Mouse (Mus musculus) liver, embryonic 11.5 days (tissue): Measurements from ENCODE around the gene Abi3. TPM values are rescaled to one million over a fixed set of nuclear protein-coding genes. Genes with fewer than 3 reads are reported as not detected.

ENCODE experiments used
- ATAC-seq: fragments of 200-750 bp; cut with Nextera tagmentation; replicated peaks from 2 replicates; pipeline ENCODE4 v1.8.0; 2017; ENCODE audit warnings: moderate number of reproducible peaks, mild to moderate bottlenecking, moderate TSS enrichment, moderate library complexity; ENCODE audit not compliant: low FRiP score
- DNase-seq: peaks from one replicate; pipeline ENCODE4 v3.0.0-alpha.2; 2017; ENCODE audit warnings: low spot score
- H3K27ac ChIP-seq: fragments of 300-500 bp; sonication (generic); 2 replicates; pipeline ENCODE4 v1.5.1; 2014; ENCODE audit warnings: mild to moderate bottlenecking, low read depth, low read length, control low read depth
- H3K27me3 ChIP-seq: fragments of 300-500 bp; sonication (generic); replicated peaks from 2 replicates; pipeline ENCODE4 v1.6.1; 2014; ENCODE audit warnings: low read length, mixed read lengths; ENCODE audit not compliant: control insufficient read depth, insufficient read depth
- H3K36me3 ChIP-seq: fragments of 300-500 bp; sonication (generic); 2 replicates; pipeline ENCODE4 v1.6.1; 2014; ENCODE audit warnings: mild to moderate bottlenecking, low read length, moderate library complexity, mixed read lengths; ENCODE audit not compliant: control insufficient read depth, insufficient read depth
- H3K4me1 ChIP-seq: fragments of 300-500 bp; sonication (generic); replicated peaks from 2 replicates; pipeline ENCODE4 v1.6.1; 2014; ENCODE audit warnings: low read length, mixed read lengths; ENCODE audit not compliant: control insufficient read depth, insufficient read depth
- H3K4me2 ChIP-seq: fragments of 300-500 bp; sonication (generic); 2 replicates; pipeline ENCODE4 v1.6.1; 2014; ENCODE audit warnings: mild to moderate bottlenecking, control low read depth, moderate library complexity
- H3K4me3 ChIP-seq: fragments of 300-500 bp; sonication (generic); 2 replicates; pipeline ENCODE4 v1.5.1; 2014; ENCODE audit warnings: low read depth, low read length, control low read depth
- H3K9ac ChIP-seq: fragments of 300-500 bp; sonication (generic); 2 replicates; pipeline ENCODE4 v1.6.1; 2014; ENCODE audit warnings: low read depth, low read length, control low read depth
- H3K9me3 ChIP-seq: fragments of 300-500 bp; sonication (generic); 2 replicates; pipeline ENCODE4 v1.6.1; 2016; ENCODE audit warnings: low read length, inconsistent platforms, mixed read lengths; ENCODE audit not compliant: control insufficient read depth
- WGBS: fragments of 180-500 bp; shearing (Covaris S2); extraction: QIAGEN DNeasy Blood & Tissue Kit; methylation state at CpG from one replicate; pipeline ENCODE4 v1.1.7; 2014; 5-methylcytosine and 5-hydroxymethylcytosine counted together
- polyA plus RNA-seq: library from polyadenylated mRNA; unstranded; fragments of >200 nt; fragmentation: Nextera tagmentation; extraction: Ambion mirVana; gene quantifications from 2 replicates; pipeline ENCODE4 v1.2.1, GENCODE M21; 2014

Gene Abi3
- polyA plus RNA-seq, 1 experiment from 2014 or later: 6.4 TPM

- no peak overlapping the region for H3K27ac ChIP-seq
- H3K4me1 ChIP-seq: peaks cover 26% of the 10 kb centered on the region
- 56% methylated on average over 7 of the region's 7 CpGs for WGBS
- ATAC-seq: no peak
- peaks cover 6% of the 10 kb centered on the region for H3K9me3 ChIP-seq
- no peak overlapping the region for H3K9ac ChIP-seq
- no peak for DNase-seq
- no peaks in the 10 kb centered on the region for H3K36me3 ChIP-seq
- H3K27me3 ChIP-seq: no peaks in the 10 kb centered on the region
- H3K4me3 ChIP-seq: no peak overlapping the region
- no peak overlapping the region for H3K4me2 ChIP-seq
Measured at GRCm38 (mm10) chr11:95810828-95811227, 31.4 kb downstream of the Abi3 start.

- Histone ChIP-seq H3K36me3 (no peaks in the 10 kb centered on the region), H3K4me3 (no peak overlapping the region), H3K27me3 (no peaks in the 10 kb centered on the region), H3K27ac (peak overlapping the region; percentile 97), H3K9me3 (peaks cover 6% of the 10 kb centered on the region), H3K4me2 (no peak overlapping the region; the same call in 1 of the 2 replicates), H3K9ac (peak overlapping the region; percentile 65; the same call in 1 of the 2 replicates), H3K4me1 (peaks cover 35% of the 10 kb centered on the region)
- DNase-seq: no peak
- WGBS: 53% methylated on average over 5 of the region's 5 CpGs
- ATAC-seq: no peak
Measured at GRCm38 (mm10) chr11:95809603-95810002, 32.7 kb downstream of the Abi3 start.

- no peaks in the 10 kb centered on the region for H3K36me3 ChIP-seq
- peak overlapping the region; percentile 54 for H3K4me2 ChIP-seq
- peaks cover 6% of the 10 kb centered on the region for H3K9me3 ChIP-seq
- WGBS: 29% methylated on average over 5 of the region's 5 CpGs
- peaks cover 35% of the 10 kb centered on the region for H3K4me1 ChIP-seq
- no peak overlapping the region for H3K4me3 ChIP-seq
- DNase-seq (no peak), ATAC-seq (peak; percentile 97)
- no peaks in the 10 kb centered on the region for H3K27me3 ChIP-seq
- H3K9ac ChIP-seq: peak overlapping the region; percentile 65
- peak overlapping the region; percentile 97 for H3K27ac ChIP-seq
Measured at GRCm38 (mm10) chr11:95808448-95809011, 33.7 kb downstream of the Abi3 start.

GRCm38 (mm10) chr11:95807884-95808283 is 34.4 kb downstream of the Abi3 start:
- 92% methylated on average over 5 of the region's 5 CpGs for WGBS

GRCm38 (mm10) chr11:95805527-95805926 is 36.7 kb downstream of the Abi3 start:
- Histone ChIP-seq H3K9ac (0 out of 2 replicates have a peak overlapping the region, but pooled peaks have one; percentile 0), H3K27ac (peak overlapping the region; percentile 54; the same call in 1 of the 2 replicates), H3K36me3 (no peaks in the 10 kb centered on the region), H3K4me1 (peaks cover 38% of the 10 kb centered on the region), H3K9me3 (peaks cover 6% of the 10 kb centered on the region), H3K27me3 (no peaks in the 10 kb centered on the region), H3K4me3 (no peak overlapping the region), H3K4me2 (peak overlapping the region; percentile 12)
- 18% methylated on average over 3 of the region's 3 CpGs for WGBS
- peak; percentile 53 for ATAC-seq
- DNase-seq: no peak

More at GRCm38 (mm10) chr11:95807884-95808283, 34.4 kb downstream of the Abi3 start:
- peak overlapping the region; percentile 55 for H3K9ac ChIP-seq
- H3K27ac ChIP-seq: peak overlapping the region; percentile 97
- H3K27me3 ChIP-seq: no peaks in the 10 kb centered on the region
- H3K4me2 ChIP-seq: peak overlapping the region; percentile 52
- peaks cover 35% of the 10 kb centered on the region for H3K4me1 ChIP-seq
- DNase-seq: no peak
- no peak overlapping the region for H3K4me3 ChIP-seq
- no peaks in the 10 kb centered on the region for H3K36me3 ChIP-seq
- H3K9me3 ChIP-seq: peaks cover 6% of the 10 kb centered on the region
- ATAC-seq: no peak

- DNase-seq (no peak), ATAC-seq (no peak)
- no peaks in the 10 kb centered on the region for H3K27me3 ChIP-seq
- no peaks in the 10 kb centered on the region for H3K36me3 ChIP-seq
- peak overlapping the region; percentile 34; the same call in 1 of the 2 replicates for H3K27ac ChIP-seq
- H3K4me3 ChIP-seq: no peak overlapping the region
- no peak overlapping the region for H3K9ac ChIP-seq
- WGBS: 56% methylated on average over 5 of the region's 5 CpGs
- peaks cover 40% of the 10 kb centered on the region for H3K4me1 ChIP-seq
- peaks cover 6% of the 10 kb centered on the region for H3K9me3 ChIP-seq
- H3K4me2 ChIP-seq: peak overlapping the region; percentile 12; the same call in 1 of the 2 replicates
Measured at GRCm38 (mm10) chr11:95805010-95805409, 37.3 kb downstream of the Abi3 start.

- no peak for DNase-seq
- H3K36me3 ChIP-seq: no peaks in the 10 kb centered on the region
- no peak overlapping the region for H3K27ac ChIP-seq
- H3K9ac ChIP-seq: no peak overlapping the region
- no peaks in the 10 kb centered on the region for H3K9me3 ChIP-seq
- no peak for ATAC-seq
- H3K4me3 ChIP-seq: no peak overlapping the region
- WGBS: 52% methylated on average over 5 of the region's 5 CpGs
- peaks cover 24% of the 10 kb centered on the region for H3K4me1 ChIP-seq
- peaks cover 26% of the 10 kb centered on the region for H3K27me3 ChIP-seq
- no peak overlapping the region for H3K4me2 ChIP-seq
Measured at GRCm38 (mm10) chr11:95795582-95795981, 46.7 kb downstream of the Abi3 start.

GRCm38 (mm10) chr11:95794201-95794600 is 48.1 kb downstream of the Abi3 start:
- Histone ChIP-seq H3K4me1 (peaks cover 17% of the 10 kb centered on the region), H3K4me3 (no peak overlapping the region), H3K9ac (no peak overlapping the region), H3K27ac (no peak overlapping the region), H3K27me3 (peaks cover 26% of the 10 kb centered on the region), H3K9me3 (no peaks in the 10 kb centered on the region), H3K4me2 (no peak overlapping the region), H3K36me3 (no peaks in the 10 kb centered on the region)
- ATAC-seq: no peak
- DNase-seq: no peak
- WGBS: 74% methylated on average over 5 of the region's 5 CpGs

- WGBS: 70% methylated on average over 8 of the region's 8 CpGs
- Histone ChIP-seq H3K4me1 (peaks cover 17% of the 10 kb centered on the region), H3K36me3 (no peaks in the 10 kb centered on the region), H3K9me3 (no peaks in the 10 kb centered on the region), H3K4me2 (peak overlapping the region; percentile 20), H3K9ac (peak overlapping the region; percentile 5; the same call in 1 of the 2 replicates), H3K27me3 (peaks cover 21% of the 10 kb centered on the region), H3K27ac (0 out of 2 replicates have a peak overlapping the region, but pooled peaks have one; percentile 19), H3K4me3 (no peak overlapping the region)
- no peak for DNase-seq
- ATAC-seq: peak; percentile 85
Measured at GRCm38 (mm10) chr11:95792950-95793509, 49.2 kb downstream of the Abi3 start.
